Mouse (Mus musculus): Measurements from ENCODE around the gene Nr2c2. TPM values are rescaled to one million over a fixed set of nuclear protein-coding genes. Genes with fewer than 3 reads are reported as not detected.

The Nr2c2 gene
- polyA plus RNA-seq (2012; fragmentation: generic; extraction: Trizol) = 1 to 10 TPM in 1 of 2 experiments, under 1 TPM in 1; 0.37 to 3.3 TPM

DNA sequence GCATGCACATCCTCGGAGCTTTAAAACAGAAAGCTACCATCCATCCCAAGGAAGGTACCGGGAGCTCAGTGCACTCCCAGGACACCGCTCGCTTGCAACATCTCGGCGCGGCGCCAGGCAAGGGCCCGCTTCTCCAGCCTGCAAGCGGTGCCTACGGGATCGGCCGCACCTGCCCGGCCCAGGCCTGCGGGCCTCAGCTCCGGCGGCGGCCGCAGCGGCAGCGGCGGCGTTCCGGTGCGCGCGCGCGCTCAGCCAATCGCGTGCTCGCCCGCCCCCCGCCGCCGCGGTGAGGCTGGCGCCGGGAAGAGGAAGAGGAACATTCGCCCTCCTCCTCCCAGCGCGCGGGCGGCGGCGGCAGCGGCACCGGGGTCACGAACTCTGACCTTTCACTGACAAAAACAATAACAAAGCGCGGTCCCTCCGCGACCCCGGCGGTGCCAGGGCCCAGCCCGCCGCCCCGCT, at the start of gene Nr2c2:
Nr2c2 (plus strand) TSS at position 261 of the 462 bp plus-strand sequence.

DNA sequence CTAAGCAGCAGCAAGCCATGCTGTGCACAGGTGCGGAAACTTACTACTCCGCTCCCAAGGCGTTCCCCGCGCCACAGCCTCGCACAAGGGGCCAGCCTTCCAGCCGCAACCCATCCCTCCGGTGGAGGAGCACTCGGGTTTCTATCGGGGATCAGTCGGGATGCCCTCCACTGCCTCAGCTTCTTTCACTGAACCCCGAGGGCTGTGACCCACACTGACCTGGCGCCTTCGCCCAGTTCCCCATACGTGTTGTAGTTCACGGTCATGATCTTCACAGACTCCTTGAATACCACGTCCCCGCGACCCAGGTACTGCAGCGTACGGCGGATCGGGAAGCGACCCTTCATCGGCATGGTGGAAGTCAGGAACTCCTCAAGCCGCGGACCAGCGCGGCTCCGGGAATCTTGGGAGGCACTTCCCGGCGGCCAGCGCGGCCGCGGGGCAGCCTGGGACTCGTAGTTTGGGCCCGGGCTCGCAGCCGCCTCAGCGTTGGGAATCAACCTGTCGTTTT, 92.5 kb downstream of the Nr2c2 start, which contains the start of gene Mrps25:
Mrps25 (minus strand) TSS at position 413 of the 511 bp plus-strand sequence.

DNA sequence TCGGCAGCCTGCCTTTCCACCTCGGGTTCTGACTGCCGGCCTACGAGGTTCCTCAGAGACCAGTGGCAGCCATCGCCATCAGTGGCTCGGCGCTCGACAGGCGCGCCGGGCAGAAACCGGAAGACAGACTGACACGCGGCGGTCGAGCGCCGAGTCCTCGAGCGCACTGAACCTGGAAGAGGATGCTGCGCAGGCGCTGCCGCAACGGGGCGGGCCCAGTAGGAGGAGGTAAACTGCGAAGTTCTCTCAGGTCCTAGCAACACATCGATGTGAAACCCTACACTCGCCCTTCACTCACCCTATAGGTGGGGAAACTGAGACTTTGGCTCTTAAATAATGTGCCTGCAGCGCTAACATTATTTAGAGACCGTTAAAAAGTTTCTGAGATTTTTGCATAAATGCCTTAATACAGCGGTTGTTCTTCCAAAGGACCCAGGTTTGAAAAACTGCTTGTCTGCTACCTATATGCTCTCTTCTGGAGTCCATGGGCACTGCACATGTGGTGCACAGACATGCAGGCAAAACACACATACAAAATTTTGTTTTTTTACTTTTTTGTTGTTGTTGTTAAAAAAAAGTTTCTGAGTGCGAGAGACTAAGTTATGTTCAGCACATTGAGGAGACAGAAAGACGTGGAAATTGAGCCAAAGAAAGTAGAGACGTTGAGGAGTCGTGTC, 123.7 kb downstream of the Nr2c2 start, which contains the start of gene Rbsn:
Rbsn (minus strand) TSS at position 153 of the 677 bp plus-strand sequence.

Other genes with a start within 250 kb of the Nr2c2 start
- gene Ccdc174, start 213.3 kb upstream of the Nr2c2 start, polyA plus RNA-seq (2012; fragmentation: generic; extraction: Trizol) = 1 to 10 TPM in 1 of 2 experiments, under 1 TPM in 1; 0.63 to 7.3 TPM
- gene 4930590J08Rik, start 188.6 kb upstream of the Nr2c2 start, polyA plus RNA-seq (2012; fragmentation: generic; extraction: Trizol) = under 1 TPM; 0.01 to 0.48 TPM
- under 1 TPM in 1 of 2 experiments, not detected in 1; 0.04 TPM for gene Fgd5, start 112.5 kb upstream of the Nr2c2 start, polyA plus RNA-seq (2012; fragmentation: generic; extraction: Trizol)
- 10 to 100 TPM; 66.3 to 71.6 TPM for gene Mrps25, start 92.6 kb downstream of the Nr2c2 start, polyA plus RNA-seq (2012; fragmentation: generic; extraction: Trizol)
- gene Rbsn, start 123.5 kb downstream of the Nr2c2 start, polyA plus RNA-seq (2012; fragmentation: generic; extraction: Trizol) = 10 to 100 TPM in 1 of 2 experiments, 1 to 10 TPM in 1; 1.1 to 10.6 TPM
- not detected for gene Trh, start 153.3 kb downstream of the Nr2c2 start, polyA plus RNA-seq (2012; fragmentation: generic; extraction: Trizol)

All from C3H10T1/2 (cell line).